Mouse (Mus musculus): Measurements from ENCODE around the gene Ints2. TPM values are rescaled to one million over a fixed set of nuclear protein-coding genes. Genes with fewer than 3 reads are reported as not detected.
"Not testable (repeated sequence)": the region's sequence is repeated elsewhere in the genome, so short reads cannot be mapped to it uniquely, and the experiment has no call there.

Ints2 gene
- total RNA-seq (2021): 10 to 100 TPM; 21.8 to 23.1 TPM

DNA sequence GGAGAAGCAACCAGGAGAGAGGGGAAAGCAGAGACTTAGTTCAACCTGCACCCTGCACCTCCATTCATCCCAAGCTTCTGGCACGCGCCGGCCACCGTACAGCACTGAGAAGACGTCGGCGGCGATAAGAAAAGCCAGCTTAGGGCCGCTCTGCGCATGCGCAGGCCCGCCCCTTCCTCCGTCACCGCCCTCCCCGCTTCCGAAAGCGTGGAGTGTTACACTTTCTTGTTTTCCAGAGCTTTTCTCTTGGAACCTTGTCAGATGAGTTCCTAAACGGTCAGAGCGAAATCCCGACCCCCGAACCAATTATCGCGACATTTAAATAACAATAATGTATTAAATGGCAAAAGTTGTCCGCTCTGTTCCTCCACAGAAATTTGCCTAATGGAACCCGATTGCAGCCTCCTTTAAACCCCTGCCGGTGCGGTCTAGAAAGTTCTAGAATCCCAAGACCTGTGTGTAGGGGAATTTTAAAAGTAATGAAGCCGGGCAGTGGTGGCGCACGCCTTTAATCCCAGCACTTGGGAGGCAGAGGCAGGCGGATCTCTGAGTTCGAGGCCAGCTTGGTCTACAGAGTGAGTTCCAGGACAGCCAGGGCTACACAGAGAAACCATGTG is at the start of gene Ints2:
Ints2 (minus strand) TSS at position 116 of the 617 bp plus-strand sequence.
- peak; percentile 93 for DNase-seq (ENCODE audit: extremely low spot score in 1 of 2, low spot score in 1 of 2)

DNA sequence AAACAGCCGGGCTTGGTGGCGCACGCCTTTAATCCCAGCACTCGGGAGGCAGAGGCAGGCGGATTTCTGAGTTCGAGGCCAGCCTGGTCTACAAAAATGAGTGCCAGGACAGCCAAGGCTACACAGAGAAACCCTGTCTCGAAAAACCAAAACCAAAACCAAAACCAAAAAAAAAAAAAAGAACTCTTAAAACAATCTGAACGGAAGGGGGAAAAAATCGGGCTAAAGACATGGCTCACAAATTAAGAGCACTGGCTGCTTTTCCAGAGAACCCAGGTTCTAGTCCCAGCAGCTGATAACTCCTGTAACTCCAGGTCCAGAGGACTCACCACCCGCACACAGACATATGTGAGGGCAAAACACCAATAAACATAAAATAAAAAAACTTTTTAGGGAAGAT is 34.8 kb upstream of the Ints2 start:
- not testable (repeated sequence) for DNase-seq (ENCODE audit: extremely low spot score in 1 of 2, low spot score in 1 of 2)

DNA sequence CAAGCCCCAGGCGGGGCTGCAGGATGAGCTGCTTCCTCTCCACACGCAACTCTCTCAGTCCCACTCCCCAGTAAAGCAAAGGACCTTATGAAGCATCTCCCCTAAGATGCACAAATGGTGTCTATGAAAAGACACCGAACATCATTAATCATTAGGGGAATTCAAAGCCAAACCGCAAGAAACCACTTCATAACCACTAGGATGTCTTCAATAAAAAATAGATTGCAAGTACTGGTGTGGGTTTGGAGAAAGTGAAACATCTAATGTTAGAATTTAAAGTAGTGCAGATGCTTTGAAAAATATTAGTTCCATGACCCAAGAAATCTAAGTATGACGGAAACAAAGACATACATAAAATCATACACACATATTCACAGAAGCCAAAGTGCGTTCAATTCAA is 34.3 kb upstream of the Ints2 start:
- DNase-seq (ENCODE audit: extremely low spot score in 1 of 2, low spot score in 1 of 2): no peak

DNA sequence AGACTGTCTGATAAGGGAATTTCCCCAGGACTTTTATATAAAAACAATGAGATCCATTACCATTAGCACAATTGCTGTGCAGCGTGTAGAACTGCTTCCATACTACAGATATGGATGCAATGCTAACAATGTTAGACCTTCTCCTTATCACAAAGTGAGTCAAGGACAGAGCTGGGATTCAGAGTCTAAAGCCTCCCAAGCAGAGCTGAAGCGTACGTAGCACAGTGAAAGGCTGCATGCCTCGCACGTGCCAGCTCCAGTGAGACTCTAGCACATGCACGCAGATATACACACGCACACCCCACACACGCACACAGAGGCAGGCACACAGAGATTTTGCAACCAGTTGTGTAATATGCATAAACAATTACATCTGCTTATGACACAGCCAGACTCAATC is 28.4 kb upstream of the Ints2 start:
- no peak for DNase-seq (ENCODE audit: extremely low spot score in 1 of 2, low spot score in 1 of 2)

DNA sequence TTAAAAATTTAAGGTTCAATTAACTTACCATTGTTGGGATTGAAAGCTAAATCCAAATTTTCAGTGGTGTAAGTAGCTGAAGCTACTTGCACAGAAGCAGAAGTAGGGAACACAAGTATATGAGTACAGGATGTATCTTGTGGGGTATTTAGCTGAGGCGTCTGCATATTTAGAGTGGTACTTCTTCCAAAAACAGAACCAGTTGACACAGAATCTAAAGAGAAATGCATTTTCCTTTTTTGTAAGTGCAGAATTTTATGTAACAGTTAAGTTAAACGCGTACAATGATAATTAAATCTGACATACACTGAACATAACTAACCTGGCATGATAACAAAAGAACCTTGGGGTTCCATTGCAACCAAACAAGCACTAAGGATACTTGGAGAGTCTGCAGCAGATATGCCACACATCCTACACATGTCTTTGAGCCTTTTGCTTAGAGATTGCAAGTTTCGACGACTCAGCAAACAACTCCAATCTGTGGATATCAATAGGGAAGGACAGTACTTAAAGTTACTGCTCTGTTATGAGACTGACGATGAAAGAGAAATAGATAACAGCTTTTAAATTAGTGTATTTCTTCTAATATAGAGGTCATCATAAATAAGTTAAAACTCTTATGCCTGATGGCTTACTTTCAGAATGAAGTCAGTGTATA is 21.2 kb upstream of the Ints2 start:
- no peak for DNase-seq (ENCODE audit: extremely low spot score in 1 of 2, low spot score in 1 of 2)

DNA sequence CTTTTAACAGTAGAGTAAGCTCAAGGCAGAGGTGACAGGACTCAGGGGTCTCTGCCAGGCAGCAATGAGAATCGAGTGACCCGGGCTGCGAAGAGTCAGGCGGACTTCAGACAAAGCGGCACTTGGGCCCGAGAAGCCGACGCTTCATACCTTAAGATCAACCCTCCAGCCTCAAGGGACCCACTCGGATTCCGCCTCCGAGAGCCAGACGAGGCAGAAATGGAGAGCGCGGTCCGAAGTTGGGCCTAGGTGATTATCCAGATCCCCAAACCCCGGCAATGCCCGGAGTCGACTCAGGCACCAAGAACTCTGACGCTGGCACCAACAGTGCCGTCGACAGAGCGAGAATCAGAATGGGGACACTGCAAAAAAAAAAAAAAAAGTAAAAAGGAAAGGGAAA is 321 bp downstream of the Ints2 start:
- DNase-seq (ENCODE audit: extremely low spot score in 1 of 2, low spot score in 1 of 2): no peak

DNA sequence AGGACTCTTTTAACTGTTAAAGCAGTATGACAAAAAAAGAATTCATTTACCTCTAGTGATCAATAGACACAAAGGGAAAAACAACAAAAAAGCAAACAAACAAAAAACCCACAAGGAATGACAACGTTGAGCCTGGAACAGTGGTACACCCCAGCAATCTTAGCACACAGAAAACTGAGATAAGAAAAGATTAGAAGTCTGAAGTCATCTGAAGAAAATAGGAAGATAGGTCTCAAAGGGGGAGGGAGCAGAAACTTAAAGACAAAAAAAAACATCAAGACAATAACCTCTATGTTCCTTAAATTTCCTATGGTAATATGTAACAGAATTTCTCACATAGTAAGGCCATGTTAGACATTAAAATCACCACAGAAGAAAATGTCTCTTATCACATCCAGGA is 4.0 kb downstream of the Ints2 start:
- DNase-seq (ENCODE audit: extremely low spot score in 1 of 2, low spot score in 1 of 2): no peak

DNA sequence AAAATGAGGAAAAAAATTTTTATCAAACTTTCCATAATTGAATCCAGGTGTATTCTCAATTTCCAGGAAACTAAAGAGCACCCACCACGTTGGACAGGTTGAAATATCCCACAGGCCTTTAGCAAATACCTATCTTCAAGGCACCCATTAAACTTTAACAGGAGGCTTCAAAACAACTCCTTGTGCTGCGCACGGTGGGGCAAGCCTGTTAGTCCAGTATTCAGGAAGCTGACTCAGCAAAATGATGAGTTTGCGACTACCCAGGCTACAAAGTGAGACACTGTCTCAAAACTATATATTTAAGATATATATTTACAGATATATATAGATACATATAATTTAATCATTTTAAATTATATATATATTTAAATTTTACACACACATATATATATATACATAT is 24.9 kb downstream of the Ints2 start:
- no peak for DNase-seq (ENCODE audit: extremely low spot score in 1 of 2, low spot score in 1 of 2)

DNA sequence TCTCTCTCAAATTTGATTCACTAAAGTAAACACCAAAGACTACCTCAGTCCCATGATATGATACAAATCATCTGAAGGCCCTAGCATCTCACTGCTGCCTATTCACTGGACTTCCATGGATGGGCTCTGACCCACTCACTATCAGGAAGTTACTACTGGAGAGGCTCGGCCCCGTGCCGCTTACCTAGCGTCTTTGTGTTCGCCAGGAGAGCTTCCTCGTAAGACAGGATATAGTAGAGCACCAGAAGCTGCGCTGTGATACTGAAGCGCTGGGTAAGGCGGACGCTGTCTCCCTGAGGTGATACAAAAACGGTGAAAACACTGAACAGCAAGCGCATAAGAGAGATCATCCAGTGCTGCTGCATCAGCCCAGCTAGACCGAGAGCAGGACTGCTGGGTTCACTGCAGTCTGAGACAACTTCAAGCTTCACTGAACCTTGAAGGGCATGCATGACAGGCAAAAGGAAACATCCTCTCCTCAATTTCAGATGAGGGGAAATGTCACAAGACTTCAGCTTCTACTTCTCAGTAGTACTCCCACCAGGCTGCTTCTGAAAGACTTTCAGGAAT is 25.5 kb downstream of the Ints2 start:
- DNase-seq (ENCODE audit: extremely low spot score in 1 of 2, low spot score in 1 of 2): no peak

DNA sequence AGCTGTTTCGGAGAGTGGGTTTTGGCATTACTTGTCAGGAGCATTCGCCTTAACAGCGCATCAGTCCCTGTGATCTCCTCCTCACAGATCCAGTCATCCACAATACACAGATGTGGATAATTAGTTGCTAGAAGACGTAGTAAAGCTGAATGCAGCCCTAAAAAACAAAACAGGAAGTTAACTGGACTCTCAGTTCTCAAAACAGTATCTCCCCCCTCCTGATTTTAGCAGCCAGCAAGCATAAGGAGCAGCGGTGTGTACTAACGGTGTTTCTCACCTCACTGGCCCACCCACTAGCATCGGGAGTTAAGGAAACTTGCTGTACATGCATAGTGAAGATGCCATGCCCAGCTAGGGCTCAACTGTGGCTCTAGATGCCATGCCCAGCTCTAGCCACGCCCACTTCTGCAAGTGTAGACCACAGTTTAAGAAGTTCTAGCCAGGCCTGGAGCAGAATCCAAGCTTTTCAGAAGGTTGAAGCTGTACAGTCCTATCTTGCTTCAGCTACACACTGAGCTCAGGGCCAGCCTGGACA is 30.7 kb downstream of the Ints2 start:
- no peak for DNase-seq (ENCODE audit: extremely low spot score in 1 of 2, low spot score in 1 of 2)

DNA sequence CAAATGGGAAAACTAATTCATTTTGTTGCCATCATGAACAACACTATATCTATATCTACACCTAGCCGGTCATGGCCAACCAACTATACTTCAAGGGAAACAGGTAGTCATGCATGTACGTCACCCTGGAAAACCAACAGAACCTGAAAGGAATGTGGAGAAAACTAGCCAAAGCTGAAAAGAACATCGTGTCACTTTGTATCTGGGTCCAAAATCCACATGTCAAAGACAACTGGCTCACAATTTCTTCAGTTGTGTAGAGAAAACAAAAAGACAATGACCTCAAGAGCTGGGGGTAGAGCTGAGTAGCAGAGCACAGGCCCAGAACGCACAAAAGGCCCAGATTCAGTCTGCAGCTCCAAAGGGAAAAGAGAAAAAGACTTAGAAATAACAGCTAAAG is 31.6 kb downstream of the Ints2 start:
- DNase-seq (ENCODE audit: extremely low spot score in 1 of 2, low spot score in 1 of 2): no peak

DNA sequence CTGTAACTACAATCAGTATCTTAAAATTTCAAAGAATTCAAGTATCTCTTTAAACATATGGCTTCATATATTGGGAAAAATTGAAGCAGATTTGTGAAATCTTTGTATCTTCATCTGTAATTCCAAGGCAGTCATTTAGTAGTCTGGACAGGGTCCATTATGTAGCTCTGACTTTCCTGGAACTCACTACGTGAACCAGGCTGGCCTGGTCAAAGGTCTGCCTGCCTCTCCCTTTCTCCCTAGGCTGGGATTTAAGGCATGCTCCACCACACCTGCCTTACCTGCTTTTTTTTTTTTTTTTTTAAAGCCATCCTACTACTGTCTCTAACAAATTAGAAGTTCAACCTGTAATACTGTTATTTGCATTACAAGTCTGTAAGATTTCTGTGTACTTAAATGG is 45.6 kb downstream of the Ints2 start:
- no peak for DNase-seq (ENCODE audit: extremely low spot score in 1 of 2, low spot score in 1 of 2)

DNA sequence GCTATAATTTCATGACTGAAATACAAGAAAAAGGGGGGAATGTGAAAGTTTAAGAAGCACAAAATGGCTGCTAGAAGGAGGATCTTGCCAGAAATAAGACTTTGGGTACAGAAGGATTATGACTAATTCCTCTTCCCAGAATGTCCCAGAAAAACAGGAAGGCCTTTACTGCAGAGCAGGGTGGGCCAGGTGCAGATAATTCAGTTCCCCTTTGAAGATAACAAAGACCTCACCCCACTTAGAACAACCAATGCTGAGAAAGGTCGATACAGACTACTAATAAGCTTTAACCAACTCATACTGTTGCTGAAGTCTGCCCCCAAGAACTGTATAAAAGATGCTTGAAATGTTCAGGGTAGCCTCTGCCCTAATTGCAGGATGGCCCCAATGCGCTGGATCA is 48.3 kb downstream of the Ints2 start:
- no peak for DNase-seq (ENCODE audit: extremely low spot score in 1 of 2, low spot score in 1 of 2)

DNA sequence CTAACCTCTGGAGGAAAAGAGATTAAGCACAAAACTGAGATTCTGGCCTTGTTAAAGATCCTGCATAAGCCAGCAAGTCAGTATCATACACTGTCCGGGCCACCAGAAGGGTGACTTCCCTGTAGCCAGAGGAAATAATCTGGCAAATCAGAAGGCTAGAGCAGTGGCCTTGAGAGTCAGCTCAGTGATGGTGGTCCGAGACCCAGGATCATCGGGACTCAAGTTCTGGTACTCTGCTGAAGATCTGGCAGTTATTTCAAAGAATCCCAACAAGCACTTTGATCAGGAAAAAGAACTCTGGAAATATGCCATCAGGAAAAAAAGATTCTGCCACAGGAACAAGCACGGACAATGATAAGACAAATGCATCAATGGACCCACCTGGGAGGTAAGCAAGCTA is 51.5 kb downstream of the Ints2 start:
- no peak for DNase-seq (ENCODE audit: extremely low spot score in 1 of 2, low spot score in 1 of 2)

DNA sequence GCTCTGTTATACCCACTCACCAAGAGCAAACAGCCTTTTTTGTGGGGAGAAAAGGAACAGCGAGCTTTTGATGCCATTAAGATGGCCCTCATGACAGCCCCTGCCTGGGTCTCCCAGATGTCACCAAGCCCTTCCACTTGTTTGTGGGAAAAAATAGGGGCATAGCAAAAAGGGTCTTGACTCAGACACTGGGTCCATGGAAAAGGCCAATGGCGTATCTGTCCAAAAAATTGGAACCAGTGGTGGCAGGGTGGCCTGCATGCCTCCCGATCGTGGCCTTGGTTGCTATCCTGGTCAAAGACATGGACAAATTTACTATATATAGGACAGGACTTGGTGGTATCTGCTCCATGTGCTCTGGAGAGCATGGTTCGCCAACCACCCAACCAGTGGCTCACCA is 52.3 kb downstream of the Ints2 start:
- DNase-seq (ENCODE audit: extremely low spot score in 1 of 2, low spot score in 1 of 2): no peak

DNA sequence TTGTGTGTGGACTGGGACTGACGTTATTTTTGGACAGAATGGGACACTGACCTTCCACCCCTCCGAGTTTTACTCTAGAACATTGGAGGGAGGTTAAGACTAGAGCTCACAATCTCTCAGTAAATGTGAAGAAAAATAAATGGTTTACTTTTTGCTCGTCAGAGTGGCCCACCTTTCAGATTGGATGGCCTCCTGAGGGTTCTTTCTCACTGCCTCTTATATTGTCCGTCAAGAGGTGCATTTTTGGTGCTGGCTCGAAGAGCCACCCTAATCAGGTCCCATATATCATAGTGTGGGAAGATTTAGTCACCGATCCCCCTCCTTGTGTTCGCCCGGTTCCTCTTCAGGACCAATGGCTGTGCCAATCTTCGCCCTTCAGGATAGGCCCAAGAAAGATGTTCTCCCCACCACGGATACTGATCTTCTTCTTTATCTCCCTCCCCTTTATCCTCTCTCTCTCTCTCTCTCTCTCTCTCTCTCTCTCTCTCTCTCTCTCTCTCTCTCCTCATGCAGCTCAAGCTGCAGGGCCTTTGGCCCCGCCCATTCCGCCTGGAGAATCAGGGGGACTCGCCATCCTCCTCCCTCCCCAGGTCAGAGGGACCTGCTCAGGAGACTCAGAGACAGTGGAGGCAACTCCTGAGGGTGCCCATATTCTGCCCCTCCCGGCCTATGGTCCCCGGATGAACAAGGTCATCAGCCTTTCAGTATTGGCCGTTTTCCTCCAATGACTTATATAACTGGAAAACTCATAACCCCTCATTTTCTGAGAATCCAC is 55.3 kb downstream of the Ints2 start:
- no peak for DNase-seq (ENCODE audit: extremely low spot score in 1 of 2, low spot score in 1 of 2)

DNA sequence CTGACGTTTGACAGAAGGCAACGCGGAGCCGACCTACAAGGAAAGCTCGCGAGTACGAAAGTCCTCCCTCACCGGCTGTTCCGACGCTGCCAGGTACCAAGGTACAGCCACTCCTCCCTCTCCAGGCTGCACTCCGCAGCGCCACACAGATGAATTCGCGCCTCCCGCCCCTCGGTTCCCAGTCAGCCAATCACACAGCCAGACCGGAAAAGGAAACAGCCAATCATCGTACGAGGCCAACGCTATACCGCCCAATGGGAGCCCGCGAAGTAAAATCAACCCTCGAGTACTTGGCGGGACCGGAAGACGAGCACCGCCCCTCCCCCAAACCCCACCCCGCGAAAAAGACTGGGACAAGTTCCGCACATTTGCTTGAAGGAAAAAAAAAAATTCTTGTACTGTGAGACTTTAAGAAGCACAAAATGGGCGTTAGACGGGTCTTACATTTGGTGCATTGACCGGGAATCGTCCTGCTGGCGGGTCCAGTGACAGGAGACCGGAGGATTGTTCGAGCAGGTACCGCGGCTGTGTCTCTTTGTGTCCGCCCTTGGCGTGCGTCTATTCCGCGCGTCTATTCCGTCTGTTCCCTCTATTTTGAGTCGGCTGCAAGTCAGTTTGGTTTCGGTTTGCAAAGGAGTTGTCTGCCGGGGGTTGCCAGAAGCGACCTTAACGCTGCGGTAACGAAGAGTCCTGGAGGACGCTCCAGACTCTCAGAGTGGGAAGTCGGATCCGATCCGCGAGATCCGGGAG is 56.2 kb downstream of the Ints2 start, which contains the start of gene Brip1:
Brip1 (minus strand) TSS at position 157 of the 750 bp plus-strand sequence.
- DNase-seq (ENCODE audit: extremely low spot score in 1 of 2, low spot score in 1 of 2): peak; percentile 67 to 83

DNA sequence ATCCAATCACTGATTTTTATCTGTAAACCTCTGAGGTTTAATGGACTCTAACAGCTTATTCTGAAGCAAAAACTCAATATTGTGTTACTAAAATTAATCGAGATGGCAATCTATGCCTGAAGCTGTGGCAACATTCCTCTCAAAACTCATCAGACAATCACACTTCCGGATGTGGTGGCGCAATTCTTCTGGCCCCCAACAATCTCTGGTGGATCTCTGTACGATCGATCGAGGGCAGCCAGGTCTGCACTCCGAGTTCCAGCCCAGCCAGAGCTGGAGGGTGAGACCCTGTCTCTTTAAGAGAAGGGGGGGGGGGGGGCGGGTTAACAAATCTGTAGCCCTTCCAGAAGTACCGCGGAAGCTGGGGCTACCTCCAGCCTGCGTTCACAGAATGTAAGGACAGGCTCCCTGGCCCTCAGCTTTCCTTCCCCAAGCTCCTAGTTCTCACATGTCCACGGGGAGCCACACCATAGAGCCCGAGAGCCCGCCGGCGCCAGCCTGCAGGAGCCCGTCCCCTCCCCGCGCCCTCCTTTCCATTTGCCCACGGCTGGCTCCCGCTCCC is 56.8 kb downstream of the Ints2 start:
- DNase-seq (ENCODE audit: extremely low spot score in 1 of 2, low spot score in 1 of 2): no peak

DNA sequence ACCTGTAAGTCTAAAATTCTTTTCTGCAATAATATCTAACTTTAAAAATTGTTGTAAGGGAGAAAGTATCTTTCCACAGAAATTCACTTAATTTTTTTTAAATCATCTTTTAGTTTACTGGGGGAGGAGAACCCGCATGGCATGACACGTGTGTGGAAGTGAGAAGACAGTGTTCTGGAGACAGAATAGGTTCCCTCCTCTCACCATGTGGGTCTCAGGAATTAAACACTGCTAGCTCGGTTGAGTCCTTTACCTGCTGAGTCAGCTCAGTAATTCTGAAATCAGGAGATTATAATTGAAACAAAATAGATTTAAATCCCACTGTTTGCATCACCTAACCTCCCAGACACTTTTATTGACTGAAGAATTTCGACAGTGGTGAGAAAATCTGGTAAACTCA is 57.6 kb downstream of the Ints2 start:
- no peak for DNase-seq (ENCODE audit: extremely low spot score in 1 of 2, low spot score in 1 of 2)

DNA sequence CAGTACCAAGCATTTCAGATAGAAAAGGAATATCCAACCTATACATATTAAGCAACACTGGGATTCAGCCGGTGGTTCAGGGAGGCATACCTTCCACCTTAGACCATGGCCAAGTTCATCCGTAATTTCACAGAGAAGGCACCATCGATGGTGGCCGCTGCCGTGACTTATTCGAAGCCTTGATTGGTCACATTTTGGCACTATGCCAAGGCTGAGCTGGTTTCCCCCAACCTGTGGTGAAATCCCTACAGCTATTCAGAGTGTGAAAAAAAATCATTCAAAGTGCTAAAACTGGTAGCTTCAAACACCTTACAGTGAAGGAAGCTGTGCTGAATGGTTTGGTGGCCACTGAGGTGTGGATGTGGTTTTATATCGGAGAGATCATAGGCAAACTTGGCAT is 72.2 kb downstream of the Ints2 start:
- not testable (repeated sequence) for DNase-seq (ENCODE audit: extremely low spot score in 1 of 2, low spot score in 1 of 2)
